Mouse (Mus musculus): ENCODE measurements at regions not wholly inside any gene's neighbourhood (a gene's known extent, or its start where the extent isn't known, plus 50 kb on each side); places are given as distances from the start of the nearest gene placed in this dataset.
"Not testable (repeated sequence)": the region's sequence is repeated elsewhere in the genome, so short reads cannot be mapped to it uniquely, and the experiment has no call there.

DNA sequence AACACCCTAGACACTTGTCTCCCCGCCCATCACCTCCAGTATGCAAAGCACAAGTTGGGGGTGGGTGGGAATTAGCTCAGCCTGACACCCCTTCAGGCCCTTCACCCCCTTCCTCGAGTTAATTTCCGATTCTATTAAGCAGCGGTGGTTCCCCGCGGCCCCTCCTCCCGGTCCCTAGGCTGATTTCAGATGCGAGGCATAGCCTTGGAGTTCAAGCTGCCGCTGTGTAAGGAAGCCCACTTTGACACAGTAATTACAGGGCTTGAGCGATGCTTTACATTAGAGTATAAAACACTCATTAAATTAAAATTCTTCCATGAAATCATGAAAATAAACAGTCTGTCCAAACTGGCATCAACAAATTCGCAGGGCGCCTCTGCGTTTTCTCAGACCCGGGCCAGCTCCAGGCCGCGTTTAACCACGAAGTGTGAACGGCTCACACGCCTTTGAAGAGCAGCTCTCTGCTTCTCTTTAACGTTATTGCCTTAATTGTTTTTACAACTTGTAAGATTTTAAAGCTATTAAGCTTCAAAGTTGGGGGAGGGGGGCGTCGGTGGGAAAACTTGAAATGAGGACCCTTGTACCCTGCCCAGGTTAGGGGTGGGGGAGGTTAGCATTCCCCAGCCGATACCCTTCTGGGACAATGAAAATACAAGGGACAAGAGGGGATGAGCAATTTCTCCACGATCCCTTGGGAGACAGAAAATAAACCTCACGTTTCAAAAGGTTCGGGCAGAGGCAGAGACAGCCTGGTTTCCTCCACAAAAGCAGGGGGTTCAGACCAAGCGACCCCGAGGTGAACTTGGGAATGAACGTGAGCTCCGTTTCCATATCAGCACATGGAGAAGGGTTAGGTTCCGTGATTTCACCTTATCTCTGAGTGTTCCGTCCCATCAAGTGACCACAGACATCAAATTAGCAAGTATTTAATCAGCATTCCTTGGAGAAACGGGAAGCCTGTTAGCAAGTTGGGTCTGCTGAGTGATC lies 114.4 kb downstream of the Dicer1 start:
- ATAC-seq (replicated peaks; ENCODE audit: low read depth, poor library complexity, severe bottlenecking), result no peak

DNA sequence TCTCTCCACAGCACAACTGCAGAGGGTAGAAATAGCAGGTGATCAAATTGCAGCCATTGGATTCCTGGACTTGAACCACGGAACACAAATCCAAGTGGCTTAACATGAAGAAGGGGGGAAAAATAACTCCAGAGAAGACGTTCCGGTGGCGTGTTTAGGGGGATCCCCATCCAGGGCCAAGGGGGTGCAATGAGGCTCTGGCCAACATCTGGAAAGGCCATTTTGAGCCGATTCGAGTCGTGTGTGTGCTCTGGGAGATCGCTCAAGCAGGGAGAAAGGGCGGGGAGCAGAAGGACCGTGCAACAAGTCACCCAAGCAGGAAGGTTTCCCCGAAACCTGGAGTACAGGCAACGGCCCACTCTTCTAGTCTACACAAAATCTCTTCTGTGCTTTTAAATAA lies 115.3 kb downstream of the Dicer1 start:
- ATAC-seq (replicated peaks; ENCODE audit: low read depth, poor library complexity, severe bottlenecking), result no peak

DNA sequence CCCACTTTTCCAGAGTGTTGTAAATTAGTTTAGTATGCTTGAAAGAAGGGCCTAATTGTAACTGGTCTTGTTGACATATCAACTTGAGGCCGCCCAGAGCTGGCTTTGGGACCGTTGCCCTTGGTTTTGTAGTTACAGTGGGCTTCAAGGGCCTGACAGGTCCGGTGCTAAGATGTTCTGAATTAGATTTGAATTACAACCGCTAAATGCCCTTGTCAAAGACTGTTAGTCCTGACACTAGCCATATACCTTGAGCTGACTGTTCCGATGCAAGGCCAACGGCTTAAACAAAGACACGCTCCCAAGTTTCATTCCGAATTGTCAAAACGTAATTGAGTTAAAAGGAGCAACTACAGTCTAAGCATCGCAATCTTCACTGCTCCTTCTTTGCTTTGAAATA lies 116.9 kb downstream of the Dicer1 start:
- ATAC-seq (replicated peaks; ENCODE audit: low read depth, poor library complexity, severe bottlenecking), result no peak

DNA sequence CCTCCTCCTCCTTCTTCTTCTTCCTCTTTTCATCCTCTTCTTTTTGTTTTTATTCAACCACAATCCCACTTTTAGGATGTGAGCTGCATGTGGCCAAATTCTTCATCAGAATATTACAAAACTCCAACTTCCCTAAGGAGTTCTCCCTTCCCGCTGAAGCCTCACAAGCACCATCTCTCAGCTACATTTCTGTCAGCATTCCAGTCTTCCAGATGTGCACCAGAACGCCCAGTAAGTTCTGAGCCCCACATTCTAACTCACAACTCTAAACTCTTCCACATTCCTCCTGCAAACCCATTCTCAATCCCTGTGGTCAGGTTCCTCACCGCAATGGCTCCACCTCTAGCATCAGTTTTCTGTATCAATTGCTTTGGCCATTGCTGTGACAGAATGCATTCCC lies 121.2 kb downstream of the Dicer1 start:
- ATAC-seq (replicated peaks; ENCODE audit: low read depth, poor library complexity, severe bottlenecking), result no peak

DNA sequence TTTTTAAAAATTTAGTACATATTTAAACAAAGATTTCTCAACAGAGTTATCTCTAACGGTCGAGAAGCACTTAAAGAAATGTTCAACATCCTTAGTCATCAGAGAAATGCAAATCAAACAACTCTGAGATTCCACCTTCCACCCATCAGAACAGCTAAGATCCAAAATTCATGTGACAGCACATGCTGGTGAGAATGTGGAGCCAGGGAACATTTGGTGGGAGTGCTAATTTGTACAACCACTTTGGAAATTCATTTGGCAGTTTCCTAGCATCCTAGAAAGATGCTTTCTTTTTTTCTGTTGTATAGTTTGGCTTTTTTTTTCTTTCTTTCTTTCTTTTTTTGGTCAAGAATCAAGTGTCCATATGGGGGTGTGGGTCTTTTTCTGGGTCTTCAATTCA lies 122.3 kb downstream of the Dicer1 start:
- ATAC-seq (replicated peaks; ENCODE audit: low read depth, poor library complexity, severe bottlenecking), result no peak

DNA sequence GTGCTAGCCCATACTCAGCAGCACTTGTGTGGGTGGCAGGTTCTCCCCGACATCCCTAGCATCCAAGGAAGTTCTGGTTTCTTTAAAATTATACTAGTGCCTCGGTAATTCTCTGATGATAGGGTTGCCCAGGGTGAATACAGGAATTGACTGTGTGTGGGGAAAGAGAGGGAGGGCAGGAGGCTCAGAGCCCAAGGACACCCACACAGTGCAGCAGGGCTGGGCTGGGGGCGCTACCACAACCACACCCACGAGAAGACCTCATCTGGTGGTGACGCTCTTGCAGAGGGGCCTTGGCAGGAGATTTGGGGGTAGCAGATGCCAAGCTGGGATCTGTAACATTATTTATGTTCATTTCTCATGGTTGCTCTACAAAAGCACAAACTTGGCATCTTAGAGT lies 125.7 kb downstream of the Dicer1 start:
- ATAC-seq (replicated peaks; ENCODE audit: low read depth, poor library complexity, severe bottlenecking), result no peak

DNA sequence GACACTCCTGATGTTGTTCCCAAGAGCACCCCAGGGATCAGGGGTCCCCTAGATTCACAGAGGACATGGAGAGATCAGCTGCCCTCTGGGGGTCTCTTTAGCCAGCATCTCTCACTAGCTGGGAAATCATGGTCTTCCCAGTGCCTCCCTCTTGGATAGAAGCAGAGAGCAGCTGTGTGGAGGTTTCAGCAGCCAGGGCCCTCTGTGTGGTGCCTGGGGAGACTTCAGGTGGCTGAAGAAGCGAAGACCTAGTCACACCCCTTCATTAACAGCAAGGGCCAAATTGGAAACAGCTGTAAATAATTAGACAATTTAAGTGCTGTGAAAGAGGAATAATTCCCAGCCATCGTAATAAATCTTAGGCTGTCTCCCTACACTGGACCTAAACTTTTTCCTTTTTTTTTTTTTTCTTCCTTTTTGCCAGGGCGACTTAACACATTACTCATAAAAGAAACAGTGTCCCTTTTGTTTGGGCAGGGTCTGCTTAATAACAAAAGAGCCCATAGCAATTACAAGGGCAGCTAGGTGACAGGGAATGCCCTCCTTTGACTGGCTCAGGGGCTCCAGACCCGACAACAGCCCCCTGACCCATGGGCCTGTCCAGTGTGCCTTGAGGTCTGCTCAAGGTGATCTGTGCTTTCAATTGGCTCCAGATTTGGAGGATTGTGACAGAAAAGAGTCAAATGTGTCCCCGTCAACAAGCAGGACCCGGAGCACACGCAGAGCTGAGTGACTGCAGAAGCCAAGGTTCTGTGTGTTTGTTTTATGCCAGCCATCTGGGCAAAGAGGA lies 127.7 kb downstream of the Dicer1 start:
- ATAC-seq (replicated peaks; ENCODE audit: low read depth, poor library complexity, severe bottlenecking), result no peak

DNA sequence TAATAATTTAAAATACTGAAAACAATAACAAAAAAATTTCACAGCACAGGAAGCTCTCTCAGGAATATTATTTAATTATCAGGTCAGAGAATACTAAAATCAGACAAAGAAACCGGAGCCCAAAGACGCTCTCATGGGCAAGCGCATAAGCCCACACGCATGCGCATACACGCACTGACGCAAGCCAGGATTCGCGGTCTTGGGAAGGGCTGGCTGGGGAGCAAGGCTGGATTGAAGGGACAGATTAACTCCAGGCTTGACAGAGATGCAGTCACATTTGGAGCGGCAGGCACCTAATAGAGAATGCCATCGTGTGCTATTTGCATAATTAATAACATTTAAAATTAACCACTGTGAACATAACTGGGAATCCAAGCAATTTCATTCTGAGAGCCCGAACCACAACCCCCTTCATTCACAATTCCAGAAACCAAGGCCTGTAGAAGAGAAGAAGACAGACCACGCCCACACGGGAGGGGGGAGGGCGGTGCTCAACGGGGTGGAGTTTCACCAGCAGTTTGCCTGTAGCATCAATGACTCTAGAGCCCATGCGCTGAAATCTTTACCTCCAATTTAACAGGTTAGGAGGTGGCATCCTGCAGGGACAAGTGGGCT lies 134.5 kb downstream of the Dicer1 start:
- ATAC-seq (replicated peaks; ENCODE audit: low read depth, poor library complexity, severe bottlenecking), result no peak

DNA sequence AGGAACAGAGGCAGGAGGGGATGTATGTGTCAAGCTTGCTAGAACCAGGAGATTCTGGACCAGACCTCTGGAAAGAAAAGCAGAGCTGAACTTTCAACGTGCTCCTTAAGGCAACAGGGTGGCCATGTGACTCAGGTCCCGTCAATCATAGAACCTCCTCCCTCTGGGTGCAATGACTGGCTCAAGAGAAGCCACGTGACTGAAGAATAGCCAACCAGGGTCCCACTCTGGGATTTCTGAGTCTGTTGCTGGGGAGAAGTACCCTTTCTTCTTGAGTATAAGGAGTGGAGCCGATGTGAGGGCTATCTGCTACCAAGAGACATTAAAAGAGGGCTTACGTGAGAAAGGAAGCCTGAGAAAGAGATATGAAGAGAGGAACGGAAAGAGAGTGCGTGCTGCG lies 137.5 kb downstream of the Dicer1 start:
- no peak for ATAC-seq (replicated peaks; ENCODE audit: low read depth, poor library complexity, severe bottlenecking)

DNA sequence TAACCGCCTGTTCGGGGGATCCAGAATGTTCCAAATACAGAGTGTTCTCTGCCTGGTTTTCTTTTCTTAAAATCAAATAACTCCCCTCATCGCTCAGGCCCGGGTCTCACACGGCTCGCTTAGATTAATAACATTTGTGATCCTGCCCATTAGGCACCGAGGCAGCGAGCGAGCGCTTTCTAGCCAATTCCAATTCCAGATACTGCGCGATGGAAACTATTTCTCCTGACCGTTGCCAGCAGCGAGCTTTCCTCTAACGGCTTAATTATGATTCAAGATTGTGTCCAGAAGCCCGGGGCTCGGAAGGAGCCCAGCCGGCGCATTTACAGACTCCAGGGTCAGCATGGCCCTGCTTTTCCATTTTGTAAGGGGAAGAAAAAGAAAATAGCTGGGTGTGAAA lies 136.6 kb upstream of the Gsc start:
- no peak for ATAC-seq (replicated peaks; ENCODE audit: low read depth, poor library complexity, severe bottlenecking)

DNA sequence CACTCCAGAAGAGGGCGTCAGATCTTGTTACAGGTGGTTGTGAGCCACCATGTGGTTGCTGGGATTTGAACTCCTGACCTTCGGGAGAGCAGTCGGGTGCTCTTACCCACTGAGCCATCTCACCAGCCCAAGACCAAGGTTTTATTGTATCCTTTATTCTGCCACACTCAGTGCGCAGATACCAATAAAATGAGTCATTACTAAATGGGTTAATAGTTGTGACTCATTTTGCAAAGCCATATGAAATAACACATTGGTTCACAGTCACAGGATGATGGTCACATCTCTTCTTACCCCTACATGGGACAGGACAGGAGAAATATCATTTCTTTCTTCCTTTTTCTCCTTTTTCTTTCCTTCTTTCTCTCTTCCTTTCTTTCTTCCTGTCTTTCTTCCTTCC lies 135.8 kb upstream of the Gsc start:
- ATAC-seq (replicated peaks; ENCODE audit: low read depth, poor library complexity, severe bottlenecking), result not testable (repeated sequence)

DNA sequence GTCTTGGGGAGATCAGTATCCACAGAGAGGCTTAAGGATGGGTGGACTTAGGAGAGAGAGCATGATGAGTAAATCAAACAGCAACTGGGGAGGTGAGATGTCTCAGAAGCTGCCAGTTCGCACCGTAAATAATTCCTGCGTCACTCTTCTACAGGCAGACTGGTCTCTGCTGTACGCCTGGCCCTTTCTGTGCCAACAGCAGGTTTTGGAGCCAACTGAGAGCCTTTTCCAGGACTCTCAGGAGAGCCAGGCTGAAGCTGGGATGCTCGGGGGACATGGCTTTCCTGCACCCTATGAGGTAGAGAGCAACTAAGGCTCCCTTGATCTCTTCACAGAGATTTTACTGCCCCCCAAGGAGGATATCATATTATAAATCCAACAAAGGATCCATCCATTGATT lies 134.3 kb upstream of the Gsc start:
- ATAC-seq (replicated peaks; ENCODE audit: low read depth, poor library complexity, severe bottlenecking), result no peak

DNA sequence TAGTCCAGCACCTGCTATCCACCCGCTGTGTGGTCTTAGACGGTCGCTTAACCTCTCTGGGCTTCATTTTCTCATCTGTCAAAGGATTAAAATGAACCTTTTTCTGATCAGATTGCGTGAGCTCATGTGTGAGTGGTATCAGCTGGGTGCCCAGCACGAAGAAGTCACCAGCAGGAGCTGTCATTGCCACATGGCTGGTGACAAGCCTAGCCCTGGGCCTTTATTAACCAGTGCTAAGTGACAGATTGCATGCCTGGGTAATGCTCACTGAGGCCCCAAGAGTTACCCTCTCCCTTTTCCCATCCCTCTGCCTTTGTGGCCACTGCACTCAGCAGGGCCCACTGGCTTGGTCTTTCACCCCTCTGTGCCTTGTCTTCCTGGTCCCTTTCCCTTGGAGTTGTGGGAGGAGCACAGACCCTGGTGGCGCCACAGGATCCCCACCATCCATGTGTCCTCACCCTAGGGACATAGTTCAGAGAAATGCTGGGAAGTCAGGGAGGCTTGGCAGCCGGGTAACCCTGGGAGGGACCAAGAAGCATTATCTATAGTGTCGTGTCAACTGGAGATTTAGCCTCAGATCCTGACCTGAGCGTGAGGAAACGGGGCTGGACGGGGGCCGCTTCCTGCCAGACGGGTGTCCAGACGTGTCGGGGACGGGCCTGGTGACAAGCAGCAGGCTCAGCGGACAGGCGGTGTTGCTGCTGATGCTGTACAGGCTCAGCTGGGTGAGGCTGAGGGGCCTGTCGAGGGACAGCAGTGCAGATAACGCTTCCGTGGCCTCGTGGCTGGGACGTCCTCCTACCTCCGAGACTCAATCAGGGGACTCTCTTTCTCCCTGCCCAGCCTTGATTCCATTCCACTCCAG lies 132.6 kb upstream of the Gsc start:
- ATAC-seq (replicated peaks; ENCODE audit: low read depth, poor library complexity, severe bottlenecking), result no peak

DNA sequence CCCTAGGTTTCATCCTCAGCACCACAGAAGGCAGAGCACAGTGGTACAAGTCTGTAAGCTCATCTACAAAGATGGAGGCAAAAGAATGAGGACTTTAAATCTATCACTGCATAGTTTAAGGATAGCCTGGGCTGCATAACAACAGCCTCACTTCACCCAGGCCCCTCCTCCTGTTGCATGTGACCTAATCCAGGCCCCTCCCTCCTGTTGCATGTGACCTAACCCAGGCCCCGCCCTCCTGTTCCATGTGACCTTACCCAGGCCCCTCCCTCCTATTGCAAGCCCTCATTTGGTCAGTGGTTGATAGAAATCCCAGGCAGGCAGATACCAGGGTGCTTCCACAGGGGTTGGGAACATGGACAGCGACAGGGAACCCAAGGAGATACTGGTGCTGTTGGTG lies 124.9 kb upstream of the Gsc start:
- no peak for ATAC-seq (replicated peaks; ENCODE audit: low read depth, poor library complexity, severe bottlenecking)

DNA sequence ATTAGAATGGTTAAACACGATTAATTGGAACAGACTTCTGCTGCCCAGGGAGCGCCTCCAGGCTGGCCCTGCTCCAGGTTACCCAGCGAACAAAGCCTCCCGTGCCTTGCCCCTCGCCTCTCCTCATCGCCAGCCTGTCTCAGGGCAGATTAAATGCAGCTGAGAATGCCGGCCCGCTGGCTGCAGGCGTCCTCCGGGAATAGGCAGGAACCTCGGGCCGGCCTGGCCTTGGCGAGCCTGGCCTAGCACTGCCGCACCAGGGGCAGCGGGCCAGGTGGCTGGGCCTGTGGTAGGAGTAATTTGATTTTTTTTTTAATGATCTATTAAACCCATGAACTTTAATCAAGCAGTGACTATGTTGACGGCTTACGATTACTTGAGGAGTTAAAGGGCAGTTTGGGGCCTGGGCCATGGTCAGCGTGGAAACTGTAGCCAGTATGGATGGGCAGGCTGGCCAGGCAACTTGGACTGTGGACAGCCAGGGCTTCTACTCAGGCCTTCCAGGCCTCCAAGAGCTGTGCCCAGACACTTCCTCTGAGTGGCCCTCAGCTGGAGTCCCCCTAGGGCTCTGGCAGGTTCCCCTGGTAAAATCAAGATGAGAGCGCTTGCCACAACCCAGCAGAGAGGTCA lies 120.5 kb upstream of the Gsc start:
- no peak for ATAC-seq (replicated peaks; ENCODE audit: low read depth, poor library complexity, severe bottlenecking)

DNA sequence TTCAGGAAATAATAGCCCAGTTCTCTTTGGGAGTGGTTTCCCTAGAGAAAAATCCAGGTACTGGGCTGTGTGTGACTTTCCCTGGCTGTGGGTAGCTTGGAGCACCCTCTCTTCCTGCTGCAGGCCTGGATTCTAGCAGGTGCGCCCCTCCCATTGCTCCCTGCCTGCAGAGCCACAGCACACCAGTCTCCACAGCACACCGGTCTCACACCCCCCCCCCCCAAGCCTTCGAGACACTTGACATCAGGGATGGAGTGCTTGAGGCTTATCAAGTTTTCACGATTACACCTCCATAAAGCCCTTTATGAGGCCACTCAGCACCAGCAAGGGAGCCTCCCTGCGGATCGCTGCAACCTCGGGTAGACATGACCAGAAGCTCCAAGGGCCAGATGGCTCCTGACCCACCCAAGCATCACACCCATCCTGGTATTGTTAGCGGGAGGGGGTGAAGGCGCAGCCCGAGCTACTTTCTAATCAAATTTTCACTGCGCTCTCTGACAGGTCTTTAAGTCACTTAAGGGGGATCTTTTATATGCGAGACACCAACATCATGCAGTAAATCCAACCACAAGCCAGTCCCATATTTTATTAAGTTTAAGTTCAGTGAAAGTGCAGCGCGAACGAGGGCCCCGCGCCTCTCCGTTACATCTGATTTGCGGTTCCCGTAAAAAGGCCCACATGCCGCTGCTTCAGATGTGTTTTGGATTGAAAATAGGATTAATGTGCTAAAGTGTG lies 119.8 kb upstream of the Gsc start:
- ATAC-seq (replicated peaks; ENCODE audit: low read depth, poor library complexity, severe bottlenecking), result no peak

DNA sequence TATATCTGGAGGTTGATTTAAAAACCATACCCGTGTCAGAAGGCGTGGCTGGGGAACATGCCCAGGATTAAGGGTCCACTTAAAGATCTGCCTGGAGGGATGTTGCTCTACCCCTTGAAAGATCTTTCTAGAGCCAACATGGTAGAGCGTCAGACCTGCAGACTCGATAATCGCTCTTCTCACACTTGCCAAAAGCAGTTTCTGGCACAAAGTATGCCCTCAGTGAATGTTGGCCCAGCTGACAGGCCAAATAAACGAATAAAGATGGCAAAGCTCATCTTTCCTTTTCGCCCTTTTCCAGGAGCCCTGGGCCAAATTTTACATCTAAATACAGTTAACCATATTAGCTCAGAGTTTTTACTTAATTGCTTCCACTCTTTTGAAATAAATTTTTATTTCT lies 118.4 kb upstream of the Gsc start:
- ATAC-seq (replicated peaks; ENCODE audit: low read depth, poor library complexity, severe bottlenecking), result no peak

DNA sequence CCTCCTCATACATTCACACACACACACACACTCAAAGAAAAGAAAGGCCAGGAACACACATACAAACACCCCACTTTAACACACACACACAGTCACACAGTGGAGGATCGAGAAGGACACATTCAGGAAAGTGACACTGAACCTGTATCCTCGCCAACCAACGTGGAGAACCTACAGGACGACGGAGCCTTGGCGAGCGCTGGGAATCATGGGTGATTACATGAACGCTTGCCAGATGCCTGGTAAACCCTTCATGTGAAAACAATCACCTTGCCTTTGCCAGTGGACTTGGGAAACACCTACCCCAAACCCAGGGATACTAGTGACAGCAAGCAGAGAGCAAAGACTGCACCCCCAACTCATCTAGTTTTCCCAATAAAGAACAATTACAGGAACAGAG lies 117.2 kb upstream of the Gsc start:
- ATAC-seq (replicated peaks; ENCODE audit: low read depth, poor library complexity, severe bottlenecking), result no peak

DNA sequence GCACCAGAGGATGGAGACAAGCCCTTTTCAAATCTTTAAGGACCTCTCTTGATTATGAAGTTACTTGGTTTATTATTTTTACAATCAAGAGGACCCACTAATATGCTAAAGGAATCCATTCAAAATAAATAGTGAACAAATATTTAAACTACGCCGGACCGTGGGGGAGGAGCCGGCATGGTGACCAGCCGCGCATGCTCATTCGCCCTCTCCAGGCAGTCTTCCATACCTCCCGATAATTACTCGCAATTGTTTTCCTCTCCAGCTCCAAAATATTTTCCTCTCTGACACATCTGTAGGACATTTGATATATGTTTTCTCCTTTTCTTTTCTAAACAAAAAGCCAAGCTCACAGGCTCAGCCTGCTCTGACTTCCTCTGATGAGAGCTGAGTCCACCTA lies 111.3 kb upstream of the Gsc start:
- ATAC-seq (replicated peaks; ENCODE audit: low read depth, poor library complexity, severe bottlenecking), result no peak
